Mouse (Mus musculus): Measurements from ENCODE around the gene Ccr1. TPM values are rescaled to one million over a fixed set of nuclear protein-coding genes. Genes with fewer than 3 reads are reported as not detected.
A peak's percentile ranks its signal among the peaks of the same experiment; 100 is the strongest.
"Not testable (repeated sequence)": the region's sequence is repeated elsewhere in the genome, so short reads cannot be mapped to it uniquely, and the experiment has no call there.

Ccr1 gene
- polyA plus RNA-seq, 1 experiment from 2014 or later, result 1.5 TPM

GRCm38 (mm10) chr9:123924589-123925066 is 43.9 kb downstream of the Ccr1 start:
- Histone ChIP-seq H3K4me3 (replicated peaks; ENCODE audit: low read length) (peak overlapping the region; percentile 45), H3K9ac (peak overlapping the region; percentile 76), H3K36me3 (replicated peaks; ENCODE audit: control insufficient read depth, insufficient read depth) (no peaks in the 10 kb centered on the region), H3K27me3 (ENCODE audit: control insufficient read depth, insufficient read depth, low read length) (no peaks in the 10 kb centered on the region), H3K4me2 (replicated peaks) (peak overlapping the region; percentile 73), H3K27ac (peak overlapping the region; percentile 95), H3K4me1 (replicated peaks; ENCODE audit: control insufficient read depth, insufficient read depth, low read length) (no peaks in the 10 kb centered on the region; the same call in 1 of the 2 replicates), H3K9me3 (ENCODE audit: control insufficient read depth, low read length) (no peaks in the 10 kb centered on the region)
- peak; percentile 85 for DNase-seq (ENCODE audit: low spot score)
- ATAC-seq (ENCODE audit: low FRiP score), result peak; percentile 87
- under 1% methylated on average over 49 of the region's 49 CpGs for WGBS

GRCm38 (mm10) chr9:123924035-123924434 is 44.5 kb downstream of the Ccr1 start:
- not testable (repeated sequence) for H3K9me3 ChIP-seq (ENCODE audit: control insufficient read depth, low read length); H3K36me3 ChIP-seq (replicated peaks; ENCODE audit: control insufficient read depth, insufficient read depth); H3K4me1 ChIP-seq (replicated peaks; ENCODE audit: control insufficient read depth, insufficient read depth, low read length); H3K27me3 ChIP-seq (ENCODE audit: control insufficient read depth, insufficient read depth, low read length)
- DNase-seq (ENCODE audit: low spot score) (peak; percentile 77), ATAC-seq (ENCODE audit: low FRiP score) (peak; percentile 46)
- peak overlapping the region; percentile 73 for H3K4me2 ChIP-seq (replicated peaks)
- H3K9ac ChIP-seq, result peak overlapping the region; percentile 76
- WGBS, result 0% methylated on average over 11 of the region's 11 CpGs
- H3K4me3 ChIP-seq (replicated peaks; ENCODE audit: low read length), result peak overlapping the region; percentile 45
- peak overlapping the region; percentile 95 for H3K27ac ChIP-seq

- Histone ChIP-seq H3K4me2 (replicated peaks) (peak overlapping the region; percentile 73), H3K9ac (peak overlapping the region; percentile 64), H3K4me1 (replicated peaks; ENCODE audit: control insufficient read depth, insufficient read depth, low read length) (no peaks in the 10 kb centered on the region; the same call in 1 of the 2 replicates), H3K4me3 (replicated peaks; ENCODE audit: low read length) (peak overlapping the region; percentile 45), H3K9me3 (ENCODE audit: control insufficient read depth, low read length) (no peaks in the 10 kb centered on the region), H3K27ac (peak overlapping the region; percentile 95), H3K27me3 (ENCODE audit: control insufficient read depth, insufficient read depth, low read length) (no peaks in the 10 kb centered on the region), H3K36me3 (replicated peaks; ENCODE audit: control insufficient read depth, insufficient read depth) (no peaks in the 10 kb centered on the region)
- DNase-seq (ENCODE audit: low spot score) (peak; percentile 48), ATAC-seq (ENCODE audit: low FRiP score) (peak; percentile 21; the same call in 1 of the 2 replicates)
- 5% methylated on average over 53 of the region's 53 CpGs for WGBS
Measured at GRCm38 (mm10) chr9:123923146-123923991, 45.1 kb downstream of the Ccr1 start.

Other genes starting within 250 kb of the Ccr1 start
- gene Cxcr6, start 162.2 kb downstream of the Ccr1 start, polyA plus RNA-seq (2014; fragmentation: Nextera tagmentation; extraction: Ambion mirVana), result 0.14 and 0.23 TPM in 2 replicates
- gene Fyco1, start 116.8 kb downstream of the Ccr1 start, polyA plus RNA-seq (2014; fragmentation: Nextera tagmentation; extraction: Ambion mirVana), result 8.4 and 12.7 TPM in 2 replicates
- gene Xcr1, start 106.7 kb downstream of the Ccr1 start, polyA plus RNA-seq (2014; fragmentation: Nextera tagmentation; extraction: Ambion mirVana), result 0.05 and 0.09 TPM in 2 replicates
- gene Ccr1l1, start 9.7 kb upstream of the Ccr1 start, polyA plus RNA-seq (2014; fragmentation: Nextera tagmentation; extraction: Ambion mirVana), result not detected in 2 replicates
- gene Ccr3, start 53.3 kb upstream of the Ccr1 start, polyA plus RNA-seq (2014; fragmentation: Nextera tagmentation; extraction: Ambion mirVana), result not detected in 2 replicates
- gene Ccr2, start 133.3 kb upstream of the Ccr1 start, polyA plus RNA-seq (2014; fragmentation: Nextera tagmentation; extraction: Ambion mirVana), result 0.31 and 0.33 TPM in 2 replicates
- gene Ccr5, start 152.9 kb upstream of the Ccr1 start, polyA plus RNA-seq (2014; fragmentation: Nextera tagmentation; extraction: Ambion mirVana), result 0.93 and 1.5 TPM in 2 replicates

All from hindbrain, embryonic 14.5 days (tissue).